Mouse (Mus musculus): ENCODE results near the gene Chrnb2.
A peak's percentile ranks its signal among the peaks of the same experiment; 100 is the strongest.
"Not testable (repeated sequence)": the region's sequence is repeated elsewhere in the genome, so short reads cannot be mapped to it uniquely, and the experiment has no call there.

Chrnb2 gene

GRCm38 (mm10) chr3:89764119-89764724 is at the start of gene Chrnb2:
Gene Chrnb2 (minus strand): TSS chr3:89764632.
- DNase-seq: peak; percentile 76

- DNase-seq: no peak
Observed at GRCm38 (mm10) chr3:89814051-89814450, 49.6 kb upstream of the Chrnb2 start.

DNA sequence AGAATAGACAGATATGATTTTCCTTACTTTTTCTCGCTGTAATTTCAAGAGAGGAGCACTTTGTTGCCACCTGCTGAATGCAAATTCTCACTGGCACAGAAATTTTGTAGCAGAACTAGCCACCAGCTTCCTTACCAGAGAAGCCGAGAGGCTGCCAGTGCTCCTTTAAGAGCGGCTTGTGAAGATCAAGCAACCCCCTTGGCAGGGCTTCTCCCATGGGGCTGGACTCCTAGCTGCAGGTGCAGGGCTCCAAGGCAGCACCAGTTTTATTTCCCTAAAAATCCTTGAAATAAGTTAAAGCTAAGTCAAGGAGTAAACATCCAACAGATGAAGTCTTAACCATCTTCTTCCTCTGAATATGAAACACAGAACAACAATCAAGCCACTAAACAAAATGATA is 47.7 kb upstream of the Chrnb2 start:
- DNase-seq: no peak

DNA sequence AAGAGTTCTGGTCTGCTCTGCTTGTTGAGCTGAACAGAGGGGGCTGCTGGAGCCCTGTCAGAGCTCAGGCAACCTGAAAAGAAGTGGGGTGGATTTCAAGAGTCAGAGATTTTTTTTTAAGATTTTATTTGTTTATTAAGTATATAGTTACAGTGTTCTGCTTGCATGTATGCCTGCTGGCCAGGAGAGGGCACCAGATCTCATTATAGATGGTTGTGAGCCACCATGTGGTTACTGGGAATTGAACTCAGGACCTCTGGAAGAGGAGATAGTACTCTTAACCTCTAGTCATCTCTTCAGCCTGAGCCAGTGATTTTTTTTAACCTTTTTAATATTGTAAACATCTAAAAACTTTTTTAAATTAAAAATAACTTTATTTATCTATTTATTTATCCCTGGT is 46.4 kb upstream of the Chrnb2 start:
- no peak for DNase-seq

DNA sequence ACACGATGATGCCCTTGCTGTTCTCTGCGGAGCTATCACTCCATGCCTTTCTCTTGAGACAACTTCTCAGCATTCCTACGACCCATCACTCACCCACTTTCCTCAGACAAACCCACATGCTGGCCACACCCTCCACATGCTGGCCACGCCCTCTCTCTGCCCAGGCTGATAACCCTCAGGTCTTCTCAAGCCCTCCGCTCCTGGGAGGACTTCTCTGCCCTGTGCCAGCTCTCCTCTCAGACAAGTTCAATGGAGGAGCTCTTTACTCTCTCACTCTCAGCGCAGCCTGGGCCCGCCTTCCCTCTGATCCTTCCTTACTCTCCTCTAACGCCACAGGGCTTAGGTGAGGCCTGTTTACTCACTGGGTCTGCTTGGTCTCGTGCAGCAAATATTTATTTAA is 44.2 kb upstream of the Chrnb2 start:
- DNase-seq: no peak

GRCm38 (mm10) chr3:89807881-89808280 is 43.4 kb upstream of the Chrnb2 start:
- DNase-seq: no peak

- DNase-seq: no peak
Observed at GRCm38 (mm10) chr3:89807171-89807570, 42.7 kb upstream of the Chrnb2 start.

DNA sequence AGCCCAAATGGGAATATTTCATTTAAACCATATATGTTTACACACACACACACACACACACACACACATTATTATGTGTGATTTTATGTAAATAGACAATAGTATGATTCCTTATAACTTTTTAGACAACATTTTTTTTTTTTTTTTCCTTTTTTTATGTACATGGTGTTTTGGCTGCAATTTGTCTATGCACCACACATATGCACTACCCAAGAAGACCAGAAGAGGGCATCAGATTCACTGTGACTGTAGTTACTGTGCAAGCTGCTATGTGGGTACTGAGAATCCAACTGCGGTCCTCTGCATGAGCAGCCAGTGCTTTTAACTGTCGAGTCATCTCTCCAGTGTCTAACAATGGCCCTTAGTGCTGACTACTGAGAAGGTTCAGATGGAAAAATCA is 42.3 kb upstream of the Chrnb2 start:
- DNase-seq: no peak

- no peak for DNase-seq
Observed at GRCm38 (mm10) chr3:89805179-89805578, 40.7 kb upstream of the Chrnb2 start.

DNA sequence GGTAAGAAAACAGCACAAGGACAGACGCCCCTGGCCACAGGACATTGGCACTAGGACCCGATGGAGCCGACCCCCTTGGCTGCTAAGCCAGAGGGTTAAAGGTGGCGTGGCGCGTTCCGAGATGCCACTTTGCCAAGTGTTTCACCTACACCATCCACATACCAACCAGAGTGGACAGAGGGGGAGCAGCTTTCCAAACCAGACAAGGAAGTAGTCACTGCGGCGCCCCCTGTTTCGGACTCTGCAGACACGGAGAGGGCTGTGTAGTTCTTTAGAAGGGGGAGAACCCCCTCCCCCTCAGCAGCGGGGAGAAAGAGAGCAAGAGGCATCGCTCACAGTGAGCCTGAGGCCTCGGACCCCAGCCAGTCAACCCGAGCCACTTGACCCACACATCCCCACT is 38.4 kb upstream of the Chrnb2 start:
- no peak for DNase-seq

DNA sequence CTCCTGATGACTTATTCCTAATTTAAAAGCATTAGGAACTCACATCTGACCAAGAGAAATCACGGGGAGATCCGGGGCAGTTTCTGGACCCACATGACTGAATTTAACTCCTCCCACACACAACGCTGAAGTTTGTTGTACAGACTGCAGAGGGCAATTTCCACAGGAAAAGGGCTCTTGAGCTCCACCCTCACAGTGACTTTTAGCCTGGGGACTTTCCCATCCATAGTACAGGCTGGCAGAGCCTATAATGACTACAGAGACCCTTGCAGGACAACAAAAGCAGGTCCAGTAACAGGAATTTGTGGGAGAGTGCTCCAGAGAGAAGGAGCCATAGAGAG is 37.0 kb upstream of the Chrnb2 start:
- DNase-seq: peak; percentile 25

GRCm38 (mm10) chr3:89800774-89801506 is 36.5 kb upstream of the Chrnb2 start:
- no peak for DNase-seq

GRCm38 (mm10) chr3:89800078-89800477 is 35.6 kb upstream of the Chrnb2 start:
- DNase-seq: not testable (repeated sequence)

DNA sequence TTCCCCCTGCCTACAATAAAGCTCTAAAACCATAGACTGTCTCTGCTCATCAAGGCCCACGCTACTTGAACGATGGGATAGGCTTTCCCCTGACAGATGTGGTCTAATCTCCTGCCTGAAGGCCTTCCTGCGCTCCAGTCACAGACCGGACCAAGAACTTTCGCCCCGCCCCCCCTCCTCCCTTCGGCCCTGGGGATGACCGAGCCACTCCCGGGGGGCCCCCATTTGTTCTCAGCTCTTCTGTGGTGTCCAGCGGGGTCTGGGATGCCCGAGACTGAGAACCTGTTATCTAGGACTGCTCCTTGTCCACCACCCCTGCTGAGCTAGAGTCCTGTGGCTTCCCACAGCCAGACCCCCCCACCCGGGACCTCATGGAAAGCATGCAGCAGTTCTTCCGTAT is 35.0 kb upstream of the Chrnb2 start:
- no peak for DNase-seq

GRCm38 (mm10) chr3:89798518-89798917 is 34.1 kb upstream of the Chrnb2 start:
- no peak for DNase-seq

GRCm38 (mm10) chr3:89796358-89796757 is 31.9 kb upstream of the Chrnb2 start:
- no peak for DNase-seq

- DNase-seq: no peak
Observed at GRCm38 (mm10) chr3:89795746-89796145, 31.3 kb upstream of the Chrnb2 start.

GRCm38 (mm10) chr3:89794616-89795015 is 30.2 kb upstream of the Chrnb2 start:
- DNase-seq: no peak

- no peak for DNase-seq
Observed at GRCm38 (mm10) chr3:89788680-89789352, 24.4 kb upstream of the Chrnb2 start.

DNA sequence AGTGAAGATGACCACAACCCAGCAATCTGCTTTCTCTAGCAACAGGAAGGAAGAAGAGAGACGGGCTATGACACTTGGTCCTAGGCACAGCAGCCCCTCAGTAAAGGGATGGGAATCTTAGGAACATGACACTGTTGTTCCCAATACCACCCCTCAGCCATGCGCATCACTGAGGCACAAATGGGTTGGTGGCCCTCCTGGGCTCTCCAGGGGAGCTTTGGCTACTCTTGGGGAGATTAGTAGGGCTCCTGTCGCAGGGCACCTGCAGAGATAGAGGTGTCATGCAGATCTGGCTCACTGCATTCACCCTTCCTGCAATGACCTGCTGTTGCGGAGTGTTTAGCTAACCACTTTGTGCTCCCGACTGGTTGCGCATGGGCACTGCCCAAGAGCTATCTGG is 21.8 kb upstream of the Chrnb2 start:
- DNase-seq: no peak

DNA sequence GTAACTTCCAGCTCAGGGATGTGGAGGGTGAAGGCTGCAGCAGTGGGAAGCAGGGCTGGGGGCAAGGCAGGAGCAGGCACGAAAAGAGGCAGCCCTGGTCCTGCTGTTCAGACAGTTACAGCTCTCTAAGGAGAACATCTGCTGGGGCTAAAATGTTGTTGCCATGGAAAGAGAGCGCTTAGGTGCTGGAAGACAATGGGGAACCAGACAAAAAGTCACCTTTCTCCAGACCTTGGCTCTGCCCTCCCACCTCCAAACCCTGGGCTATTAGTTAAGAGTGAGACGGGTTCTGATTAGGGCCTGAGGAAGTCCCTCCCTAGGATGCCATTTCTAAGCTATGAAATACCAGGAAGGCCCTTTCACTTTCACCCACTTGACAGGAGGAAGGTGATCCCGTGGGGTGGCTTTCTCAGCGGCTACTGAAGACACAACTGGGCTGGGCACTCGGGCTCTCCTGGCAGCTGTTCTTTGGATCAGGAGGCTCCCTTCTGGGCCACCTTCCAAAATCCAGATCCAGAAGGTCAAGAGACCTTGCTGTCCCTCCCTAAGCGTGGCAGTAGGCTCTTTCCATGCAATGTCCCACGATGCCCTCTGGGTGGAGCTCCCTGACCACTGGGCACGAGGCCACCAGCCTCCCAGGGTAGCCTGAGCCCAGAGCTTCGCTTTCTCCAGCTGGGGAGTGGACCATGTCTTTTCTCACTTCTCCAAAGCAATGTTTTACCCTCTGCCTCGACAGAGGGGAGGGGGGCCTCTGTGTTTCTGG is 20.7 kb upstream of the Chrnb2 start:
- DNase-seq: peak; percentile 87

- no peak for DNase-seq
Observed at GRCm38 (mm10) chr3:89781640-89782039, 17.2 kb upstream of the Chrnb2 start.

- no peak for DNase-seq
Observed at GRCm38 (mm10) chr3:89780102-89780501, 15.7 kb upstream of the Chrnb2 start.

GRCm38 (mm10) chr3:89776001-89776400 is 11.6 kb upstream of the Chrnb2 start:
- no peak for DNase-seq

All from kidney, adult 18-20 months (tissue).